Mouse (Mus musculus) heart, postnatal 0 days (tissue): Measurements from ENCODE around the gene Nxnl1.

Experiments used
- CTCF ChIP-seq: IDR thresholded peaks from 2 replicates; pipeline ENCODE4 v1.5.1; 2016; ENCODE audit warnings: antibody characterized with exemption, control low read depth, low read depth
- EP300 ChIP-seq: IDR thresholded peaks from 2 replicates; pipeline ENCODE4 v1.6.1; 2016; ENCODE audit warnings: antibody characterized with exemption, low read depth

- TF ChIP-seq CTCF (0 out of 2 replicates have a peak, but pooled peaks have one; percentile 1), EP300 (no peak)
Observed at GRCm38 (mm10) chr8:71568387-71568937, 2.1 kb upstream of the Nxnl1 start, which contains the start of gene Slc27a1.
